Mouse (Mus musculus) liver, adult 2 months (tissue): ENCODE measurements at regions not wholly inside any gene's neighbourhood (a gene's known extent, or its start where the extent isn't known, plus 50 kb on each side); places are given as distances from the start of the nearest gene placed in this dataset.

Experiments
- CTCF ChIP-seq: fragments of 200-500 bp; IDR thresholded peaks from 2 replicates; pipeline ENCODE4 v1.5.1; 2011; ENCODE audit warnings: low read depth, low read length, control low read depth
- POLR2A ChIP-seq: fragments of 200-500 bp; IDR thresholded peaks from 2 replicates; pipeline ENCODE4 v1.6.1; 2011; ENCODE audit warnings: low read length, control low read depth; ENCODE audit not compliant: insufficient read depth; ENCODE audit errors: extremely low read depth

DNA sequence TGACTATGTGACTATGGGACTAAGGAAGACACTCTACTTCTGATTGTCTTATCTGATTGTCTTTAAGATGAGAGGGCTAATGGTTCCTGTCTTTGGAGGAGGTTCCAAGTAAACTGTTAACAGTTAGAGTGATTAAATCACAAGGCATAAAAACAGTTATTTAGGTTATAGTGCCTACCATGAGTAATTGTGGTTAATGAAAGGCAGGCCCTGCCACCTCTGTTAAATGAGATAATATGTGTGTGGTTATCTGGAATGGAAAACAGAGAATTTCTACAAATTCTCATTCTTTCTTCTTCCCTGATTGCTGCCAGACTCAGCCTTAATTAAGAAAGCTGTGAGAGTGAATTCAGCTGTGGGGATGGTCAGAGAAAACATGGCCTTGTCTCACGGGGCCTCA lies 53.4 kb upstream of the Emx2 start:
- TF ChIP-seq POLR2A (no peak), CTCF (no peak)
